Mouse (Mus musculus) monocyte, adult 2 months (primary cell): ENCODE data around the gene Dlec1.

ENCODE experiments used
- DNase-seq, 2 experiments: peaks; one replicate each; pipeline ENCODE4 v3.0.0; 2022; ENCODE audit warnings: low spot score in 2 of 2, low read depth in 1 of 2

Gene Dlec1

DNA sequence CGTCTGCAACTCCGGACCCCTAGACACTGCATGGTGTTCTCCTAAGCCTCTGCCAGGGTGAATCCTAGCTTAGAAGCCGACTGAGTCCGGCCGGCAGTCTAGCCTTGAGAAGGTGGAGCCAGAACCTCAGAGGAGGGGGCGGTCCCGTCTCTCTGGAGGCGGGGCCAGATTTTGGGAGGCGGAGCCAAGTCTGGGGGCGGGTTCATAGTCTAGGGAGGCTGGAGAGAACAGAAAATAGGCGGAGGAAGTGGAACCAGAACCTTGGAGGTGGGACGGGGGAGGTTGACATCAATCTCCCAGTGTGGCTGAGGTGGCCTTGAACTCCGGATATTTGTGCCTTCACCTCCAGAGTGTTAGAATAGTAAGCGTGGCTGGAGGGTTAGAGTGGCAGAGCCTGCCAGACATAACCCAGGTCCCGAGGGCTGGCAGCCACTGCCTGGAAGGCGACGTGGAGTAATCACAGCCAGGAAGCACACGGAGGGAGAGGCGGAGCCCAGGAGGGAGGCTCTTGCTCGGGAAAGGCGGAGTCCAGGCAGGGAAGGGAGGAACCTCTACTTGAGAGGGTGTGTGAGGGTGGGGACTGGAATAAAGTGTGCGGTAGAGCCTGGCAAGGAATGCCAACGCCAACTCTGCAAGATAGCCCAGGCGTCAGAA is 14.0 kb upstream of the Dlec1 start:
- peak; percentile 81 to 96 for DNase-seq

DNA sequence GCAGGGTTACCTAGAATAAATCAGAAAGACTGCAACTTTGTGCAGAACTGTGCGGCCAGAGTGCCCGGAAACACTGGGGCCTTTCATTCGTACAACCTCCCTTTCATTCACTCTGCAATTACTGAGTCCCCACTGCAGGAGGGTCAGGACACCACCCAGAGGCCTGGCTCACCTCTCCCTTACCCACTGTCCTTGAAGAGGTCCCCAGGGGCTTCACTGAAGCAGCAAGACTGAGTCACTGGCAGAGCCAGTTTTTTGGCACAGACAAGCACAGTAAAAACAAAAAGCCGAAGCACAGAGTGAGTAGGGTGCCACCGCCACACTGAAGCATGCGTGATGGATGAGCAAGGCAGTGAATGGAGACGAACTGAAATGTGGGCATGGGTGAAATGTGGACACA is 12.8 kb upstream of the Dlec1 start:
- DNase-seq, result no peak

DNA sequence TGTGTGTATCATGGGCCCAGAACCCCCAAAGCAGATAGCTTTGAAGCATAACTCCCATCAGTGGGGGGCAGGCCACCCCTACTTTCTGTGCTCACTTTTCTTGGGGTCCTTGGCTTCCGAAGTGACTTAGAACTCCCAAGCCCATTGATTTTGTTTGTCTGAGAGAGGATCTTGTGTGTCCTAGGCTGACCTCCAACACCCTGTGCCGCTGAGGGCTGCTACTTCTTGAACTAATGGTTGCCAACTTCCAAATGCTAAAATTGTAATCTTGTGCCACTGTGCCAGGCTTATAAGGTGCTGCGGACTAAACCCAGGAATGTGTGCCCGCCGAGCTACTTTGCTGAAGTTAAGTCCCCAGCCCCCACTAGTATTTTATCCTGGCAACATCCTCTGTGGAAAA is 11.8 kb upstream of the Dlec1 start:
- no peak for DNase-seq

DNA sequence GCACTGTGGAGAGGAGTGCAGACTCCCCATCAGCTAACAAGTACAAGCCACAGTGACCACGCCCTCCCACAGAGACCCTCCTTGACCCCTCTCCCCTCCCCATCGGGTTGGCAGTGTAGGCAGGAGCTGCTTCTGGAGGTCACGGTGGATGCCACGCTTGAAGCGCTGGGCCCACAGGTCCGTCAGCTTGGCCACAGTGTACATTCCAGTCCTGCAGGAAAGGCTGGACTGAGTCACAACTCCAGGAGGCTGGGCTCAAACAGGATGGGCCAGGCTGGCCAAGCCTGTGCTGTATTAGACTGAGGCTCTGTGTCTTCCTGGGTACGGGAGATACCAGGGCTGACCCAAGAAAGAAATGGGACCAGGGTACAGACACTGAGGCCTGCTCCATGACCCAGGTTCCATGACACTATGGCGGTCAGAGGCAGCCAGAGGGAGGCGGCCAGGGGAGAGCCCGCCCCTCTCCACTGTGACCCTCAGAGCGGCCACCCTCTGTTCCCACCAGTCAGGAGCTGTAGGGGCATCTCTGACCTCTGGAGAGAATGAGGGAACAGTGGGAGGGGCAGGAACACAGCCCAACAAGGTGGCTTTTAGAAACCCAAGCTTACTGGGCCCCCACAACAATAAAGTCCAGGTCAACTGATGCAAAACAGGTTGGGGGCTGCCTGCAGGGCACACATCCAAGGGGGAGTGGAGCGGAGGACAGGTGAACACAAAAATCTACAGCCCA is 10.5 kb upstream of the Dlec1 start:
- DNase-seq, result no peak

DNA sequence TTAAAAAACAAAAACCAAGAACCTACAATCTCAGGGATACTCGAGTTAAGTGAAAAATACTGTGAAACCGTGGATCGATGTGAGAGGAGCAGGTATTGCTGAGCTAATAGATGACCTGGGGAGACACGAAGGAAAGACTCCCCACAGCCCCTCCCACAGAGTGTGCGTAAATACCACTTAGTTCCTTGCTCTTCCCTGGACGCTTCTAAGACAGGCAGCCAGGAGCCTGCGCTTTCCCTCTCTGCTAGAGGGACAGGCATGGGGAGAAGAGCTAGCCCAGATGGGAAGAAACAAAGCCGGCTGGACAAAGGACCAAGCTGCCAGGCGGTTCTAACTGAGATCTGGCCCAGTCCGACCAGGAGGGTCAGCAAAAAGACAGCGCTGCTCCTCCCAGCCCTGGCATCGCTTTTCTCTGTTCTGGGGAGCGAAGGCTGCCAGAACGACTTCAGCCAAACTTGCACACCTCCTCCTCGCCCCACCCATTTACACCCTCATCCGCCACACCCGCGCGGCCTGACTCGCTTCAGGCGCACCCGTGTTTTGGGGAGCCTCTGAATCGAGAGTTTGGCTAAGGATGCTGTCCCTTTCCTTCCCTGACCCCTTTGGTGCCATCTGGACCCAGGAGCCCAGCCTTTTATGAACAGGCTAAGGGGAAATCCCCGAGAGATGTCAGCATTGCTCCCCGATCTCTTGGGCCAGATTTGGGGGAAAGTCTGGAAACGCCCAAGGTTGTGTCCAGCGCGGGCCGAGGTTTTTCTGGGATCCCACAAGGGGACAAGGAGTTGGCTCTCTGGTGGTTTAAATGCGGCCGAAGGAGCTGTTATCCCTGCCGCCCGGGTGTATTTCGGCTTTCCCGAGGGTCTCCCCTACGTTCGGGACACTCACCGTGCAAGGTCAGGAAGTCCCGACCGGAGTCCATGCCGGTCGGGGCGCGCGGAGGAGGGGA is 9.5 kb upstream of the Dlec1 start:
- DNase-seq, result no peak

DNA sequence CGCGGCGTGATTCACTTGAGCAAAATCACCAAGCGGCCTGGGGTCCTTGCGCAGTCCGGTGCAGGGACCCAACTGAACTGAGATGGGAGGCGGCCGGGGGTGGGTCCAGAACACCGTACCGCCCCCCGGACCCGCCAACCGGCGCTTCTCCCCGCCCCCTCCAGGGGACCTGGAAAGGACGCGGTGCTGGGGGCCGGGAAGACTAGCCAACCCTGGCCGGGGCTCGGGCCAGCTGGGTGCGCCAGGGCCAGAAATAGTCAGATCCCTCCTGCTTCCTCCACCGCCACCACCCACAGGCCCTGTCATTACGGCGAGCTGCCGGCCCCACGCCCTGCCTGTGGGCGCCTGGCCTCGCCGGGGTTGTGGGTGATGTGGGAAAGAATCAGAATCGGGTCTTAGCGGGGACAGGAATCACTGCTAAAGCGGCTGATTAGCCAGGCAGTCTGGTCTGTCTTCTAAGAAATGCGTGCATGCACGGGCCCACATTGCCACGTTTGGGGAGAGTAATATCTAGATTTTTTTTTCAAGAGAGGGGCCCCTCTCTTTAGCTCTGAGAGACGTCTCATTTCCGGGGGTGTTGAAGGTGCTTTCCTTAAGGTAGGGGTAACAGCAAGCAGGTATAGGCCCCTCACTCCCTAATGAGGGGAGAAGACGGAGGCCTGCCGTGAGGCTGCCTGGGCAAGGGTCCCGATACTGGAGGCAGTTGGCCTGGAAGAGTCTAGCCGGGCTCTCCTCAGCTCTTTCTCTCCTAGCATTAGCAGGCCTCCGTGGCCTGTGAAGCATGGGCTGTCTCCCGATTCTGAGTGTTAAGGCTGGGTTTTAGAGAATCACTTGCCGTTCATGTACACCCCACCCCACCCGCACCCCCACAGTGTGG is 8.6 kb upstream of the Dlec1 start, which contains the start of gene Plcd1:
Gene Plcd1, minus strand, starts transcription at position 84 of the 877 bp plus-strand sequence.
- DNase-seq, result peak in 1 of 2 experiments; percentile 11

DNA sequence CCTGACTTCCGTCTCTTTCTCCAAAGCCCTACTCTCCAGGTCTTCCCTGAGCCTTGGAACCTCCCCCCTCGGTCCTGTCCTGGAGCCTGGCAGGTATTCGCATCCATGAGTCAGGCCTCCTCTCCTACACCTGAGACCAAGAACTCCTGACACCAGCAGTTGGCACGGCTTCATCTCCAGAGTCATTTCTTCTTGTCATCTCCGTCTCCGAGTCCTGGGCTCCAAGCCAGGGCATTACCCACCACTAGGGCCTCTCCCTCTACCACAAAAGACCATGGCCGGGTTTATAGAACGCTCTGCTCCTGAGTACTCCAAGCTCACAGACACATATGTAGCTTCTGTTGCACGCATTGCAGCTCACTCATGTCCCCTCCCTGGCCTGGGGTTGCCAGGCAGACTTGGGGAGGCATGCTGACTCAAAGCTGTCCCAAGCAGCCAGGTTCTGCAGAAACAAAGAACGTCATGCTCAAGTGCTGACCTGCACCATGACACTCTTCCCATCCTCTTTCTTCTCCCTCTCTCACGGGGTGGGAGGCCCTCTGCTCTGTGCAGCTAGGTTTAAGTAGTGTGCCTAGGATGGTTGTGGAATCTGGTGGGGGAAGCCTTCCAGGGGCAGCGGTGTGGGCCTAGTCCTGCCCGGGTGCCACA is 7.7 kb upstream of the Dlec1 start:
- DNase-seq, result no peak

DNA sequence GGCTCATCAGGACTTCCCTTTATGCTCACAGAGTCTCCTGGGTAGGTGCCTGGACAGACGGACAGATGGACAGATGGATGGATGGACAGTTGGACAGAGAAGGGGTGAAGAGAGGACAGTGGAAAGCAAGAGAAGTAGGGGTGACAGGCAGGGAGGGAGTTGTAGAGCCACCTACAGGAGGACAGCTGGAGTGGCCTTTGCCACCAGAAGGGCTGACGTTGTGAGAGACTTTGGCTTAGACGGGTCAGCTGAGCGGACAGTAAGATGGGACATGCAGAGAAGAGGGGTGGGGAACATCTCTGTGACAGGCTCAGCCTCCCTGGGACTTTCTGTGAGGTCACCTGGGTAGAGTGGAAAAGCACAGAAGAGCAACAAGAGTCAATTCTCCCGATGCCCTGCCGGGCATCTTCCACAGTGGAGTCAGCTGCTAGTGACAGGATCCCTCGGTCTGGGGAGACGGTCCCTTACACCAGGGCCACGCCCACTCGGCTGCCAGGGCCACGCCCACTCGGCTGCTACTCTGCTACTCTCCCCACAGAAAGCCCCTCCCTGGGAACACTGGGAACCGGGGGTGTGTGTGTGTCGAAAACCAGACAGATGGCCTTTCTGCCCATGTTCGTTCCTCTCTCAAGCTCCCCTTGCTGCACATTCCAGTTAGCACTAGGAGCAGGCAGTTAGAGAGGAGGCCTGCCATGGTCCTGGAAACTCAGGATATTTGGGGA is 1.9 kb upstream of the Dlec1 start:
- no peak for DNase-seq

DNA sequence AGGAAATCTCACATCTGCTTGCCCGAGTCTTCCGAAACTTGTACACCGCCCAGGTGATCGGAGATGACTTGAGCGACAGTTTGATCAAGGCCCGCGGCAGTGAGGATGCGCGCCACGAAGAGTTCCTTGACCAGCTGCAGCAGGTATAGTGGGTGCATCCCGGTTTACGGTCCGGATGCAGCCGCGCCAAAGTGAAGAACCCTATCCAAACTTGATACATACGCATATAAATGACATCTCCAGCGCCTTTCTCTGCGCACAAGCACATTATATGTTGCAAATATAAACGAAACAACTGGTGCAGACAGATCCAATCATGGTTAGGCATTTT is 470 bp downstream of the Dlec1 start:
- no peak for DNase-seq

DNA sequence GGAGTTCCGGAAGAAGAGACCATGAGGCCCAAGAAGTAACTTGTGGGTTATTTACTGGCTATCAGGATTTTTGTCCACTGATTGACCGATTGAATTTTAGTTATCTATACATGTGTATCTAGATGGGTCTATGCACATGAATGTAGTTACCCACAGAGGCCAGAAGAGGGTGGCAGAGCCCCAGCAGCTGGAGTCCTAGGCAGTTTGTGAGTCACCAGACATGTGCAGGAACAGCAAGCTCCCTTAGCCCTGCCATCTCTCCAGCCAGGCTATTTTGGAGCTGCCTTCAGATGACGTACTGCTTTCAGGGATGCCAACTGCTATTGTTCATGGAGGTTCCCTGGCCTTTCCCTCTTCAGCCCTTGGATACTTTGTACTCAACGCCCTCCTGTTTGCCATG is 5.3 kb downstream of the Dlec1 start:
- DNase-seq, result no peak

DNA sequence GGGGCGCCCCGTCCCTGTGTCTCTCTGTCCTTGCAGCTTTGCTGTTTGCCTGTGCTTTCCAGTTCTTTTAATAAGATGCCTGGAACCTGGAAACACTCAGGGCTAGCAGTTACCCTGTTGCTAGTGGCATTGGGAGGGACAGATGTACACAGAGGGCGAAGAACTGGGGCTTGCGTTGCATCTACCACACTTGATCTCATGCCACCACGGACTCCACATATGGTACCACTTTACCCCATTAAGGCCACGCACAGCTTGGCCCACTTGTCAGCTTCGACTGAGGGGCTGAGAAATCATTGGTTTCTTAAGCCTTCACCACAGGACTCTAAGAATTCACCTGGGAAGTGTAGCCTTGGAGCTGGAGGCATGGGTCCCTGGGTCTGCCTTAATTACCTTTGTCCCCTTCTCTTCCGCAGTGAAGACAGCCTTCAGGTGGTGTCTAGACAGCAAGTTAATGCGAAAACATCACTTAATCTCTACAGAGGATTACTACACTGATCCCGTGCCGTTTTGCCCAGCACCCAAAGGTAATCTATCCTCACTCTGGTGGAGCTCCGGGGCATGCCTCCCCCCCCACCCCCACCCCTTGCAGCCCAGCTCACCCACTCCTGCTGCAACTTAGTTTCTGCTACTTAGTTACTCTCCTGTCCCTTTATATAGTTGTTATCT is 7.5 kb downstream of the Dlec1 start:
- DNase-seq, result no peak

DNA sequence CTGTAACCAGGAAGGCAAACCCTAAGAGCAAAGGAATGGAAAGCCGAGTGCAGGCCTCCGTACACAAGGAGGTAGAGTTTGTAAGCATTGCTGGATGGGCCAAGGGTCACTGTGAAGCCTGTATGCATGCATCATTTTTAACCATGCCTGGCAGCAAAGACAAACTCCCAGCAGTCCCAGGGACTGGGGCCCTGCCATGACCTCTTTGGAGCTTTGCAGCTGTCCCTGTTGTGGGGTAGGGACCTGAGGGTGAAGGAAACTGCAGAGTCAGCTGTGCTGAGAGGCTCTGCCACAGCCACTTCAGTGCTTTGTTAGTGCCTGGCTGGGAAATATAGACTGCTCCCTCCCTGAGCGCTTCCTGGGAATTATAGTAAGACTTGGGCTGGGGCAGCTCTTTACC is 8.4 kb downstream of the Dlec1 start:
- no peak for DNase-seq

DNA sequence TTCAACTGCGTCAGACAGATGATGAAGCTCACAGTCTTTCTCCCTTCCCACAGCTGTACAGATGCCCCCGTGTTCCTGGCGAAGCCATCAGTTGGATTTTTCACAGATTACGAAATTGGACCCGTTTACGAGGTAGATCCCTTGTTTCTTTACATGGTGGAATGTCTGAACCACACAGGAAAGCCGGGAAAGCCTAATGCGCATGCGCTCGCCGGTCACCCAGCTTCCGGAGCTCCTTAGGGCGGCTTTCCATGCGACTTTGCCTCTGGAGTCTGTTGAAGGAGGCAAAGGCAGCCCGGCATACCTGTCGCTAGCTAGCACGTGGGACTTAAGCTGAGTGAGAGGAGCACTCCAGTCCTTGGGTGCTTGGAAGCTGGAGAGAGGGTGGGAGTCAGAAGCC is 12.6 kb downstream of the Dlec1 start:
- DNase-seq, result no peak

DNA sequence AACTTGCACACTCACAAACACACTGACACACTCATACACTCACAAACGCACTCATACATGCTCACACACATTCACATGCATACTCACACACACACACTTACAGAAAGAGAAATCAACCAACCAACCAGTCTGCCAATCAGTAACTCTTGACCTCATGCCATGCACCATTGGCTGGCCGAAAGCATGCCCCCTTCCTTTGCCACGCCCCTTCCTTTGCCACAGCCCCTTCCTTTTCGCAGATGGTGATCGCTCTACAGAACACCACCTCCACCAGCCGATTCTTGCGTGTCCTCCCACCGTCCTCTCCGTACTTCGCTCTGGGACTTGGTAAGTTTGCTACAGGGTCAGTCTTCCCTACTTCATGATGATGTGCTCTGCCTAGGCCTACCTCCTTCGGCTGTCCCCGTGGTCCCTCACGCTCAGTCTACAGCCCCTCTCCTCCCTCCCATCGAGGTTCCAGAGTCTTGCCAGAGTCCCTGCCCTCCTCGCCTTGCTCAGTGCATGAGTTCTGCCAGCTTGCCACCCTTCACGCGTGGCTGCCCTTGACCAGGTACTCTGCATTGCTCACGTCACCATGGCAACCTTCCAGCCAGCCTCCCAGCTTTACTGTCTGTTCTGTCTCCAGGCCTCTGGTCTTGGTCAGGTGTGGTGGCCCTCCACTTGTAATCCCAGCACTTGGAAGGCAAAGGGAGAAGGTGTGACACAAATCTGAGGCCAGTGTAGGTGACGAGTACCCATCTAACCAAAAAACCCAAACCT is 17.3 kb downstream of the Dlec1 start:
- no peak for DNase-seq

DNA sequence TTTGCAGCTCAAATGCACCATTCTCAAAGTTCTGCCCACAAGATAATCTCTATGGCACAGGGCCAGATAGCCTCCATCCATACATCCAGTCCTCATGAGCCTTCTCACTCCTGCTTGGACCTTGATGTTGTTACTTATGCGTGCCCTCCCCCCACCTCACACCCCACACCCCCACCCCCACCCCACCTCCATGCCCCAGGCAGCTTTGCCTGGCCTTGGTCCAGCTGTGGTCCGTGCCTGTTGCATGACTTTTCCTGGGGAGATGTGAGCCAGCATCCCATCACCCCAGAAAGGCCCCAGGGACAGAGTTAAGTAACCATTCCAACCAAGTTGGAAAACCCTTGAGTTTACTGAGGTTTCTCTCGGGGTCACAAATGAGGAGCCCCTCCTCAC is 17.9 kb downstream of the Dlec1 start:
- DNase-seq, result no peak

DNA sequence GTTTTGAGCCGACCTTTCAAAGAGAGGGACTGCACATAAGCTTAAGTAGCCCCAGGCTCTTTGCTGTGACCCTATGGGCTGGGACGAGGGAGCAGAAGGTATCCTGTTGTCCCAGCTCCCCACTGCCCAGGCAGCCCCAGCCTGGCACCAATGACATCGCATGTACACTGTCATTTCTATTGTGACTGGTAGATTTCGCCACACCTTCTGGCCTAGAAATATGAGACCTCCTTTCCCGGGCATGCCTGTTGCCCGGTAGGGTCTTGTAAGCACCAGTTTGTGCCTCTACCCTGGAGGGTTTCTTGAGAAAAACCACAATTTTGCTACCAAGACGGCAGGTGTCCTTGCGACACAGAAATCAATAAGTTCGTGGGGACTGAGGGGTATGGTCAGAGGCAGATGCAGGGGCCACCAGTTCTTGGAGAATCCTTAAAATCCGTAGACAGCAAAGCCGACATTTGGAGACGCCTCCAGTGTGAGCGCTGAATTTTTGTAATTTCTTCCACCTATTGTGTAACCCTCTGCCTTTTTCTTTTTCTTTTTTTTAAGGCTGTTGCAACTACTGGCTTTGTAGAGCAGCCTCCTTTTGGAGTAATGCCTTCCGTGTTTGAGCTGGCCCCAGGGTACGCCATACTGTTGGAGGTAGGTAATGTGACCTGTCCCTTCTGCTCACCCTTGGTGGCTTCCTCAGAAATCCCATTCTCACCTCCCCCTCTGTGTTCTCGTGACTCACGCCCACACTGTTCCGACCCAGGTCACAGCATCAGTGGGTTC is 20.5 kb downstream of the Dlec1 start:
- no peak for DNase-seq

DNA sequence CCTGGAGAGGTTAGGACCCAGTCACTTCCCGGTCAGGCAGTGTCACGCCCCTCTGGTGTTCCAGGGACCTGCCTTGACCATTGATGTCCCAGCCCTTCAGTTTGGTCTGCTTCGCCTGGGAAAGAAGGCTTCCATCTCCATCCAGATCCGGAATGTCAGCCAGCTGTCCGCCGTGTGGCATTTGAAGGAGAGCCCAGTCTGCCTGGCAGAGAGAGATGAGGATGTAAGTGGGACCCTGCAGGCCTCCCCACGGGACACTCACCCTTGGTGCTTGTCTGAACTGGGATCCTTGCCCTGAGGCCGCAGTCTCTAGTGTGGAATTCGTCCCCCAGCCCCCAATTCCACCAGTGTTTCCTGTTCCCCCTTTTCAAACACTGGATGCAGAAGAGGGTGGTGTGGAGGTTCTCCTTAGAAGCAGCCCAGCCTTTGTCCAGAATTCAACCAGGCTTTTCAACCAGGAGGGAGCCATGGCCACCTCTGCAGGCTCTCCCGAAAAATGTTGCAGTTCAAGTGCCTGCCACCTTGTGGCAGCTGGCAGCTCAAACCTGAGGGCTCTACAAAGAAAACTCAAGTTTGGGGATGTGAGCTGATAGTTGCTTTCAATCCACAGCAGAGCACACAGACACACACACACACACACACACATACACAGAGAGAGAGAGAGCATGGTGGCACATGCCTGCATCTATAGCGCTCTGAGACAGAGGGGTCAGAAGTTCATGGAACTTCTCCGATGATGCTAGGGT is 26.3 kb downstream of the Dlec1 start:
- no peak for DNase-seq
